Mouse (Mus musculus) G1E (cell line): ENCODE data around the gene Rora.

Experiments
- CTCF ChIP-seq: IDR thresholded peaks from 2 replicates; pipeline ENCODE4 v1.5.1; 2012; ENCODE audit warnings: low read depth, low read length, inconsistent platforms, mixed read lengths
- GATA1 ChIP-seq: IDR thresholded peaks from 2 replicates; pipeline ENCODE4 v1.6.1; 2012; ENCODE audit warnings: borderline replicate concordance, low read length, inconsistent platforms, mixed read lengths
- GATA2 ChIP-seq: IDR thresholded peaks from 2 replicates; pipeline ENCODE4 v1.6.1; 2012; ENCODE audit warnings: low read depth, low read length, inconsistent platforms, borderline replicate concordance
- POLR2AphosphoS5 ChIP-seq: IDR thresholded peaks from 2 replicates; pipeline ENCODE4 v1.6.1; 2012; ENCODE audit warnings: low read depth, low read length, inconsistent platforms; ENCODE audit not compliant: insufficient replicate concordance
- TAL1 ChIP-seq: conservative IDR thresholded peaks from 2 replicates; pipeline ENCODE4 v1.6.1; 2012; ENCODE audit warnings: low read depth, low read length, inconsistent platforms, mixed read lengths

DNA sequence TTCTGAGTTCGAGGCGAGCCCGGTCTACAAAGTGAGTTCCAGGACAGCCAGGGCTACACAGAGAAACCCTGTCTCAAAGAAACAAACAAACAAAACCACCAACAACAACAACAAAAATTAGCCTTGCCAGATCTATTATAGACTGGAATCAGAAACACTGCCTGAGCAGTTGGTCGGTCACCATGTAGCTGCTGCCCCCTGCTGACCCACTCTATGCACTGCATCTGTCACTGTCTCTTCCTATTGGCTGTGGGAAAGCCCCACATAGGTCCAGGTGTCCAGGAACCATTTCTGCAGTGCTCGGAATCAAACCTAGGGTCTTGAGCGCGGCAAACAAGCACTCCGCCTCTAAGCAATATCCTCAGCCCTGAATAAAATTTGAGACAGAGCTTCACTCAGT, 714.5 kb downstream of the Rora start:
- TF ChIP-seq CTCF (peak; percentile 55), TAL1 (no peak), GATA1 (no peak), POLR2AphosphoS5 (no peak), GATA2 (no peak)
